ENCODE assay signal across 14 mouse cellular contexts in genomic region chr6:119409766-119410165, GRCm38 (mm10). TPM values are rescaled to one million over a fixed set of nuclear protein-coding genes. Genes with fewer than 3 reads are reported as not detected.
DNase-seq lines count a peak whose midpoint lies in the region; ATAC-seq and TF ChIP-seq lines count a peak whose summit lies in the region.
"Had no signal": no experiment of that assay in that cellular context is flagged by ENCODE, and none has a peak within 500 bp of the region (broad histone marks: within the 10 kb centered on the region; RNA-seq: fewer than 3 reads in every experiment).

No protein-coding gene starts in this region.

- no peaks in the 10 kb centered on the region for H3K36me3 ChIP-seq in heart, embryonic 14.5 days (ENCODE audit: control insufficient read depth, insufficient read depth, low read length)
- H3K36me3 ChIP-seq in liver, adult 2 months (ENCODE audit: control insufficient read depth, insufficient read depth, low read length) = peaks cover 29% of the 10 kb centered on the region
- no peaks in the 10 kb centered on the region for H3K36me3 ChIP-seq in liver, embryonic 11.5 days (ENCODE audit: control insufficient read depth, insufficient read depth, low read length)
- no peaks in the 10 kb centered on the region for H3K36me3 ChIP-seq in intestine, embryonic 16.5 days (ENCODE audit: control insufficient read depth, insufficient read depth, low read length)
- H3K36me3 ChIP-seq in midbrain, embryonic 16.5 days (ENCODE audit: control insufficient read depth, insufficient read depth, low read length) = no peaks in the 10 kb centered on the region

- peak overlapping the region; percentile 53 to 76 for H3K27ac ChIP-seq in heart, embryonic 14.5 days (replicated peaks in 1 of 2; ENCODE audit: control insufficient read depth in 1 of 2, insufficient read depth in 1 of 2, low read depth in 2 of 2, low read length in 2 of 2)
- H3K27ac ChIP-seq in liver, adult 2 months (replicated peaks; ENCODE audit: insufficient read depth, low read depth, low read length) = peak overlapping the region; percentile 97
- H3K27ac ChIP-seq in liver, embryonic 11.5 days (ENCODE audit: low read depth, low read length) = no peak overlapping the region
- peak overlapping the region; percentile 83 for H3K27ac ChIP-seq in intestine, embryonic 16.5 days (ENCODE audit: low read length)
- no peak overlapping the region for H3K27ac ChIP-seq in midbrain, embryonic 16.5 days (ENCODE audit: low read length)
- H3K27ac ChIP-seq: layer of hippocampus, adult 2 months had no signal

- no peak overlapping the region for H3K4me2 ChIP-seq in heart, embryonic 14.5 days (ENCODE audit: low read length)
- no peak overlapping the region for H3K4me2 ChIP-seq in liver, embryonic 11.5 days
- no peak overlapping the region for H3K4me2 ChIP-seq in intestine, embryonic 16.5 days (ENCODE audit: low read depth, low read length)
- no peak overlapping the region for H3K4me2 ChIP-seq in midbrain, embryonic 16.5 days (ENCODE audit: low read length)

- intact Hi-C loops in heart, postnatal 25 days (cut with DNase I) = no loop called here
- intact Hi-C loops in left cerebral cortex, postnatal 25 days (cut with DNase I) = no loop called here

- peaks cover 4 to 12% of the 10 kb centered on the region in 2 experiments; a peak in 1 of 4 replicates for H3K4me1 ChIP-seq in heart, embryonic 14.5 days (ENCODE audit: control insufficient read depth in 2 of 2, insufficient read depth in 2 of 2, low read length in 2 of 2)
- peaks cover 48% of the 10 kb centered on the region for H3K4me1 ChIP-seq in liver, adult 2 months (ENCODE audit: control insufficient read depth, insufficient read depth, low read length)
- no peaks in the 10 kb centered on the region for H3K4me1 ChIP-seq in liver, embryonic 11.5 days (replicated peaks; ENCODE audit: control insufficient read depth, insufficient read depth, low read length)
- H3K4me1 ChIP-seq in intestine, embryonic 16.5 days (ENCODE audit: control insufficient read depth, insufficient read depth, low read length) = peaks cover 7% of the 10 kb centered on the region; the same call in 1 of the 2 replicates
- no peaks in the 10 kb centered on the region for H3K4me1 ChIP-seq in midbrain, embryonic 16.5 days (ENCODE audit: control insufficient read depth, insufficient read depth, low read length)

- peaks cover 15% of the 10 kb centered on the region for H3K79me2 ChIP-seq in liver, adult 2 months (ENCODE audit: control insufficient read depth, insufficient read depth, low read length)

- no peak overlapping the region for H3K9ac ChIP-seq in heart, embryonic 14.5 days (ENCODE audit: low read length)
- no peak overlapping the region for H3K9ac ChIP-seq in liver, adult 2 months (ENCODE audit: low read depth, low read length)
- no peak overlapping the region for H3K9ac ChIP-seq in liver, embryonic 11.5 days (ENCODE audit: low read depth, low read length)
- no peak overlapping the region for H3K9ac ChIP-seq in intestine, embryonic 16.5 days (ENCODE audit: low read depth, low read length)
- no peak overlapping the region for H3K9ac ChIP-seq in midbrain, embryonic 16.5 days (ENCODE audit: low read depth, low read length)

- TF ChIP-seq POLR2A in liver, adult 2 months (IDR thresholded peaks at IDR 0.05; ENCODE audit: extremely low read depth, insufficient read depth, low read length) = no peak

- WGBS in heart, embryonic 14.5 days = 4% methylated on average over 1 of the region's 1 CpGs
- 11% methylated on average over 1 of the region's 1 CpGs for WGBS in liver, adult 2 months
- WGBS in liver, embryonic 11.5 days = 61% methylated on average over 1 of the region's 1 CpGs
- 41% methylated on average over 1 of the region's 1 CpGs for WGBS in intestine, embryonic 16.5 days
- WGBS in midbrain, embryonic 16.5 days = 70% methylated on average over 1 of the region's 1 CpGs

- DNase-seq in heart, postnatal 25 days (ENCODE audit: low spot score) = no peak
- peak; percentile 98 for DNase-seq in liver, adult 2 months (ENCODE audit: extremely low read depth, low read depth, low spot score)
- DNase-seq in liver, embryonic 11.5 days (ENCODE audit: low spot score) = no peak
- no peak for DNase-seq in left cerebral cortex, postnatal 25 days (ENCODE audit: low spot score in 2 of 2)
- DNase-seq: B cell, adult 2 months; cerebellum, adult 18-20 months; lung, adult 18-20 months; lung, postnatal 4 days; thymus, postnatal 36 days had no signal

- no peak overlapping the region for H3K4me3 ChIP-seq in heart, embryonic 14.5 days (ENCODE audit: control insufficient read depth in 1 of 2, insufficient read depth in 1 of 2, low read depth in 1 of 2, low read length in 2 of 2)
- H3K4me3 ChIP-seq in liver, adult 2 months (ENCODE audit: insufficient read depth, low read depth, low read length) = no peak overlapping the region
- no peak overlapping the region for H3K4me3 ChIP-seq in liver, embryonic 11.5 days (ENCODE audit: low read depth, low read length)
- no peak overlapping the region for H3K4me3 ChIP-seq in intestine, embryonic 16.5 days (ENCODE audit: low read length)
- H3K4me3 ChIP-seq in midbrain, embryonic 16.5 days (ENCODE audit: low read depth, low read length) = no peak overlapping the region
- H3K4me3 ChIP-seq: layer of hippocampus, adult 2 months had no signal

- TF ChIP-seq CTCF in liver, adult 2 months (IDR thresholded peaks at IDR 0.05; ENCODE audit: low read depth, low read length) = no peak

- H3K9me3 ChIP-seq in heart, embryonic 14.5 days (ENCODE audit: control insufficient read depth, low read length) = no peaks in the 10 kb centered on the region
- H3K9me3 ChIP-seq in liver, embryonic 11.5 days (ENCODE audit: control insufficient read depth, low read length) = no peaks in the 10 kb centered on the region
- H3K9me3 ChIP-seq in intestine, embryonic 16.5 days (ENCODE audit: control insufficient read depth, low read length) = peaks cover 2% of the 10 kb centered on the region; the same call in 1 of the 2 replicates
- no peaks in the 10 kb centered on the region for H3K9me3 ChIP-seq in midbrain, embryonic 16.5 days (replicated peaks; ENCODE audit: control insufficient read depth, low read length, poor library complexity, severe bottlenecking)

- no peaks in the 10 kb centered on the region for H3K27me3 ChIP-seq in heart, embryonic 14.5 days (ENCODE audit: control insufficient read depth, insufficient read depth, low read length)
- no peaks in the 10 kb centered on the region for H3K27me3 ChIP-seq in liver, adult 2 months (ENCODE audit: control insufficient read depth, insufficient read depth, low read length)
- H3K27me3 ChIP-seq in liver, embryonic 11.5 days (replicated peaks; ENCODE audit: control insufficient read depth, insufficient read depth, low read length) = no peaks in the 10 kb centered on the region
- H3K27me3 ChIP-seq in intestine, embryonic 16.5 days (replicated peaks; ENCODE audit: control insufficient read depth, insufficient read depth, low read length) = no peaks in the 10 kb centered on the region
- no peaks in the 10 kb centered on the region for H3K27me3 ChIP-seq in midbrain, embryonic 16.5 days (ENCODE audit: control insufficient read depth, insufficient read depth, low read depth, low read length)

- 0 out of 2 replicates have a peak, but pooled peaks have one; percentile 64 for ATAC-seq in heart, embryonic 14.5 days (ENCODE audit: insufficient number of reproducible peaks, insufficient read depth, low FRiP score, low read depth)
- ATAC-seq in liver, embryonic 11.5 days (replicated peaks; ENCODE audit: low FRiP score) = no peak
- peak; percentile 90 for ATAC-seq in intestine, embryonic 16.5 days
- no peak for ATAC-seq in midbrain, embryonic 16.5 days
- ATAC-seq: forebrain, embryonic 14.5 days had no signal

RNA-seq across cellular contexts. Expression of gene Adipor2, which starts 7.7 kb away (rescaled TPM):
- 21.8 and 27.1 TPM in 2 replicates for polyA plus RNA-seq in heart, embryonic 14.5 days (2014; fragmentation: Nextera tagmentation; extraction: Ambion mirVana)
- 10 to 100 TPM; 56.1 to 58.0 TPM for total RNA-seq in heart, postnatal 25 days (2021)
- 252 and 306 TPM in 2 replicates for total RNA-seq in liver, adult 2 months (2014; rRNA removed)
- polyA plus RNA-seq in liver, adult 2 months (2012; rRNA removed) = 212 and 246 TPM in 2 replicates
- polyA plus RNA-seq in liver, embryonic 11.5 days (2014; fragmentation: Nextera tagmentation; extraction: Ambion mirVana) = 15.8 and 16.5 TPM in 2 replicates
- 127 and 148 TPM in 2 replicates for polyA plus RNA-seq in intestine, embryonic 16.5 days (2015; fragmentation: Nextera tagmentation; extraction: Ambion mirVana)
- total RNA-seq in left cerebral cortex, postnatal 25 days (2021) = 10 to 100 TPM; 36.6 to 40.2 TPM
- 32.8 and 39.3 TPM in 2 replicates for polyA plus RNA-seq in midbrain, embryonic 16.5 days (2015; fragmentation: Nextera tagmentation; extraction: Ambion mirVana)

Comparison
In these comparisons a context has a peak if more than half of its experiments do, and no peak if none do; other contexts are left out.
1. H3K27ac ChIP-seq: peak in heart, embryonic 14.5 days (2 of 2), liver, adult 2 months (single experiment) and intestine, embryonic 16.5 days (single experiment); none in liver, embryonic 11.5 days (single experiment) and midbrain, embryonic 16.5 days (single experiment).
2. ATAC-seq: peak in heart, embryonic 14.5 days (single experiment) and intestine, embryonic 16.5 days (single experiment); none in liver, embryonic 11.5 days (single experiment) and midbrain, embryonic 16.5 days (single experiment).